Mouse (Mus musculus) spleen, adult 2 months (tissue): ENCODE data around the gene Akap11. TPM values are rescaled to one million over a fixed set of nuclear protein-coding genes. Genes with fewer than 3 reads are reported as not detected.

ENCODE experiments used
- DNase-seq, 2 experiments: peaks; one replicate each; pipeline versions ENCODE4 v3.0.0 to v3.0.0-alpha.2; 2012 to 2021; ENCODE audit warnings: low spot score in 2 of 2, low read depth in 1 of 2
- H3K27ac ChIP-seq: fragments of 200-500 bp; 2 replicates; pipeline ENCODE4 v1.5.1; 2012; ENCODE audit warnings: low read length, inconsistent platforms; ENCODE audit not compliant: insufficient read depth
- H3K27me3 ChIP-seq: fragments of 200-500 bp; 2 replicates; pipeline ENCODE4 v1.6.1; 2012; ENCODE audit warnings: mild to moderate bottlenecking, moderate library complexity, low read length, inconsistent platforms; ENCODE audit not compliant: control insufficient read depth, insufficient read depth
- H3K36me3 ChIP-seq: fragments of 200-500 bp; 2 replicates; pipeline ENCODE4 v1.6.1; 2012; ENCODE audit warnings: mild to moderate bottlenecking, low read length, inconsistent platforms; ENCODE audit not compliant: control insufficient read depth, insufficient read depth
- H3K4me1 ChIP-seq: fragments of 200-500 bp; 2 replicates; pipeline ENCODE4 v1.6.1; 2011; ENCODE audit warnings: inconsistent platforms; ENCODE audit not compliant: control insufficient read depth, insufficient read depth, insufficient read length
- H3K4me3 ChIP-seq: fragments of 200-500 bp; 2 replicates; pipeline ENCODE4 v1.5.1; 2011; ENCODE audit warnings: mild to moderate bottlenecking, inconsistent platforms; ENCODE audit not compliant: insufficient read depth, insufficient read length; ENCODE audit errors: extremely low read depth
- CTCF ChIP-seq: fragments of 200-500 bp; IDR thresholded peaks from 2 replicates; pipeline ENCODE4 v1.5.1; 2011; ENCODE audit warnings: mild to moderate bottlenecking, inconsistent platforms; ENCODE audit not compliant: insufficient read depth, insufficient read length, insufficient replicate concordance; ENCODE audit errors: extremely low read depth
- POLR2A ChIP-seq: fragments of 200-500 bp; IDR thresholded peaks from 2 replicates; pipeline ENCODE4 v1.6.1; 2011; ENCODE audit warnings: low read depth, low read length, inconsistent platforms
- WGBS: fragments of 180-500 bp; shearing (Covaris S2); methylation state at CpG from one replicate; pipeline ENCODE4 v1.1.7; 2018; 5-methylcytosine and 5-hydroxymethylcytosine counted together
- polyA plus RNA-seq: library from polyadenylated mRNA; depleted of rRNA; stranded (reverse); fragments of >200 nt; gene quantifications from 2 replicates; pipeline ENCODE4 v1.2.3, GENCODE M21; 2012

The Akap11 gene
- polyA plus RNA-seq, 1 experiment: 3.1 TPM

DNA sequence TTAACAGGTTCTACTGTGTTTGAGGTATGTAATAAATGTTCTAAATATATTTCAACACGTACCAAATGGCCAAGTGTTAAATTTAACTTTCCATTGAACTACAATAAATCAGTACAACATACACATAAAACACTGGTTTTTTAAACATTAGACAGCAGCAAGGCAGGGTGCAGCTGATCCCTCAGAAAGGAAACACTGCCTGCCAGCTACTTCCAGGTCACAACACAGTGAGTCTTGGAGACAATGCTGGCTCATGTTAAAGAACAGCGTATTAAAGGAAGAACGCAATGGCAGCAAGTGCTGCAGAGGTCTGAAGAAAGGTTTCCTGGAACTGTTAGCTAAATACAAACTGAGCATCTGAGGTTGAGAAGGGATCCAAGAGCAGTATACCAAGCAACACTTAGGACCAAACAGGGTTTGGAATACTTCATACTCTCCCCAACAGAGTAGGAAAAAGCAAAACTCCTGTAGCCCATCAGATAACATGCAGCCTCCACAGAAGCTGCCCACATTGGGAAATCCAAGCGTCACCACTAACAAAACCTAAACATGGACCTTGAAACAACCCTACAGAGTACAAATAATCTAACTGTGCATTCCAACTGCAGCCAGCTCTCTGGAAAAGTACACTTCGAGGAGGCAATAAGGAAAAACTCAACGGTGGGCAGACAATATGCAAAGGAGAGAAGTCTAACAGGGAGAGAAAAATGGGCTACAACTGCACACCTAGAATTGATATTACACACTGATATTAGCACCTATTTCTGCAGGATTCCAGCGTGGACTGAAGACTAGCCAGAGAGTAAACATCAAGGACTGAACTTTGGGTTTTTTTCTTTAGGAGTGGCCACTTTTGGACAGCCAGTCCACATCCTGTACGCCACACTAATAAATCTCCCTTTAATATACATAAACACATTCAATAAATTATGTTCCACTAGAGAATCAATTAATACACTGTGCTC is 7.9 kb downstream of the Akap11 start:
- H3K4me1 ChIP-seq: peaks cover 11% of the 10 kb centered on the region
- H3K4me3 ChIP-seq: no peak overlapping the region
- no peaks in the 10 kb centered on the region for H3K27me3 ChIP-seq
- TF ChIP-seq CTCF (no peak), POLR2A (no peak)
- no peak for DNase-seq
- WGBS: 77% methylated on average over 8 of the region's 8 CpGs
- no peak overlapping the region for H3K27ac ChIP-seq
- H3K36me3 ChIP-seq: no peaks in the 10 kb centered on the region

DNA sequence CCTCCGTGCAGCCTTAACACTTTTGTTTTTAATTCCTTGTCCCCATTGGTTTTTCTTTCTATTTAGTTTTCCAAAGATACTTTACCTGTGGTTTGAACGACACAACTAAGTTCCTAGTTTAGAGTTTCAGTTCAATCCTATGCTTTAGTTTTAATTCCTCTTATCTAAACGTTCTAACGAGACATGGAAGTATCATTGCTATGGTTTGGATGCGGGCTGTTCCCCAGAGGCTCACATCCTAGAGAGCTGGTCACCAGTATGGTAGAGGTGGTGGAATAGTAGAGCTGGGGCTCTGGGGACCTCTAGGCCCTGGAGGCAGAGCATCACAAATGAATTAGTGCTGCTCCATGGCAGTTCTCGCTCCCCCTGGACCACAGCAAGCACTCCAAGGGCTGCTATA is 9.7 kb downstream of the Akap11 start:
- Histone ChIP-seq H3K4me1 (peaks cover 11% of the 10 kb centered on the region), H3K36me3 (no peaks in the 10 kb centered on the region), H3K27ac (no peak overlapping the region), H3K27me3 (no peaks in the 10 kb centered on the region), H3K4me3 (no peak overlapping the region; the same call in 1 of the 2 replicates)
- WGBS: 62% methylated on average over 6 of the region's 6 CpGs
- DNase-seq: no peak
- TF ChIP-seq CTCF (no peak), POLR2A (no peak)

DNA sequence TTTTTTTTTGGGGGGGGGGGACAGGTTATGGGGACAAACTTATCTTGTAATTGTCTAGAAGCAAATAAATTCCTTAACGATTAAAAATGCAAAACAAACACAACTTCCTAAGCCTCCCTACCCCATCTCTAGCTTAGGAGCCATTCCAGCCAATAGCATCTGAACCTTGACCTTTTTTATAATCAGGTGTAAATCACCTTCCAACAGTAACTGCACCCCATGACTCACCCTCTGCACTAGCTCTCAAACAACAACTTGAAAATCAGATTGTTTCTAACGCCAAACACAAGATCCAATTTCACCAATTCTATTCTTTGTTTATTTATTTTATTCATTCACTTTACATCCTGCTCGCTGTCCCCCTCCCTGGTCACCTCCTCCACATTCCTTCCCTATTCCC is 10.1 kb downstream of the Akap11 start:
- Histone ChIP-seq H3K36me3 (no peaks in the 10 kb centered on the region), H3K4me3 (no peak overlapping the region; the same call in 1 of the 2 replicates), H3K27me3 (no peaks in the 10 kb centered on the region), H3K4me1 (peaks cover 11% of the 10 kb centered on the region), H3K27ac (no peak overlapping the region)
- DNase-seq: no peak
- no peak for TF ChIP-seq CTCF
- TF ChIP-seq POLR2A: no peak
- 83% methylated on average over 3 of the region's 3 CpGs for WGBS

DNA sequence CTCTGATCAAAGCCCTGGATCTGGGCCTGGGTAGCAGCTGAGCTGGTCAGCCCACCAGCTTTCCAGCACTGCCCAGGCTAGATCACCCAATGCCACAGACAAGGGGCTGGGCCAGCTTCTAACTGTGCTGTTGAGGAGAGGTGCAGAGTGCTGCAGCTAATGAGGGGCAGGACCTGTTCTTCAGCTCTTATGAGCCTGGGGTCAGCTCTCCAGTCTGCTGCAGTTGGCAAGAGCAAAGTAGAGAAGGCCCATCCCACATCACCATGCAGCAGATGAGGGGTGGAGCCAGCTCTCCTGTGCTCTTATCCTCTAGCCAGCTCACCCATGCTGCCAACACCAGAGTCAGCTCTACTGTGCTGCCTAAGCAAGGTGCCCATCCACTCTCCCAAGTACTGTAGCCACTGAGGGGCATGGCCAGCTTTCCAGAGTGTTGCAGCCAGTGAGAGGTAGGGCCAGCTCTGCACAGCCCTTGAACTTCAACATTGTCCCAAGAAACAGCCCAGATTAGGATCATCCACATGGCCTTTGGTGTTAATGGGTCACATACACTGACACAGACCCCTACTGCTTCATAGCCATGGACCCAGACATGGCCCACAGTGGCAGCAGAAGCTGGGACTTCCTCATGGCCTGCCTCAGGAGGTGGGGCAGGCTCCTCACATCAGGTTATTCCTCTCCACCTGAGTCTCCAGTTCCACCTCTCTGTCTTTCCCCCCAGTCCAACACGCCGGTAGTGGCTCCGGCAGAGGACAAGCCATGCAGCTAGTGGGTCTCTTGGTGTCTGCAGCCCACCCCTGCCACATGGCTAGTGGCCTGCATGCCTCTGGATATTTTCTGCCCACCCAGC is 10.8 kb downstream of the Akap11 start:
- Histone ChIP-seq H3K27me3 (no peaks in the 10 kb centered on the region), H3K27ac (no peak overlapping the region), H3K4me3 (no peak overlapping the region), H3K4me1 (peaks cover 11% of the 10 kb centered on the region), H3K36me3 (no peaks in the 10 kb centered on the region)
- WGBS: 93% methylated on average over 3 of the region's 3 CpGs
- TF ChIP-seq CTCF (no peak), POLR2A (no peak)
- DNase-seq: no peak

DNA sequence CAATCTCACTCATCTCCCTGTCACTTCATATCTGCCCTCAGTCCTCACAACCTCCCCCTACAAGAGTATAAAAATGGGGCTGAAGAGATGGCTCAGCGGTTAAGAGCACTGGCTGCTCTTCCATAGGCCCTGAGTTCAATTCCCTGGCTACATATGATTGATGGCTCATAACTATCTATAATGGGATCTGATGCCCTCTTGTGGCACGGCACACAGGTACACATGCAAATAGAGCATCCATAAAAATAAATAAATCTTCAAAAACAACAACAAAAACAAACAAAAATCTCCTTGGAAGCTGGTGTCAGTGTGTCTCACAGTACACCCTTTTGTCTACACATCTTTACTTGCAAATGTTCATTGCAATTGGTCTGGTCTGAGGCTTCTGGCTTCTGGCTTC is 11.5 kb downstream of the Akap11 start:
- Histone ChIP-seq H3K4me1 (peaks cover 11% of the 10 kb centered on the region), H3K4me3 (no peak overlapping the region), H3K36me3 (no peaks in the 10 kb centered on the region), H3K27me3 (no peaks in the 10 kb centered on the region), H3K27ac (no peak overlapping the region)
- WGBS: 91% methylated on average over 2 of the region's 2 CpGs
- no peak for DNase-seq
- TF ChIP-seq CTCF (no peak), POLR2A (no peak)

DNA sequence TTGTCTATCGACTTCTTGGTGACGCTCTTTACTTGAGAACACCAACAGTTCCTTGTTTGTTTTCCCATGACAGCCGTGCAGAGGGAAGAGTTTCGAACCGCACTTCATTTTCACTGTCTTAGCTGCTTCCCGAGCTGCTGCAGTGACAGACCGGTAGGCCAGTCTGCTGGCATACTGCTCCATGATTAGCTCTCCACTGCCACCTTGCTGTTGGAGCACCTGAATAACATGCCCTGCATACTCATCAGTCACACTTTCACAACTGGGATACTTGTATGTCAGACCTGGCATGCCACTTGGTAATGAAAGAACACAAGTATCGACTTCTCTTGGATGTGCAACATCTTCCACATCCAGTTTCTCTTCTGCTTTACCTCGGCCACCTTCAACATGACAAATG is 25.9 kb downstream of the Akap11 start:
- Histone ChIP-seq H3K36me3 (peaks cover 20% of the 10 kb centered on the region), H3K27me3 (no peaks in the 10 kb centered on the region), H3K4me3 (no peak overlapping the region), H3K27ac (no peak overlapping the region), H3K4me1 (no peaks in the 10 kb centered on the region)
- no peak for DNase-seq
- TF ChIP-seq POLR2A (no peak), CTCF (no peak)
- 94% methylated on average over 9 of the region's 9 CpGs for WGBS

DNA sequence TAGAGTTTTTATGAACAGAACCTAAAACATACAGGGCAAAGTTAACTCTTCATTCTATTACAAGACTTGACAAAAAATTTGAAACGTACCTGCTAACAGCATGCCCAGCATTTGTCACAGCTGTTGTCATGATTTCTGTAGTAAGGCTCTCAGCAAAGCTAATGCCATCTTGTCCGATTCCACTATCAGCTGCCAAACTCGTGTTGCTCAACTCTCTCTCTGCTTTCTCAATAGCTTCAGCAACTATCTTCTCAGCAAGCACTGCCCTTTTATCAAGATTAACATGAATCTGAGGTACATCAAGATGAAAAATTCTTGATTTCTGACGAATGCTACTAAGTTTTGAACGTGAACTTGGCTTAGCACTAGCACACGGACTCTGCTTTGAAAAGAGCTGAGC is 26.8 kb downstream of the Akap11 start:
- no peak for DNase-seq
- H3K36me3 ChIP-seq: peaks cover 22% of the 10 kb centered on the region

More for the DNA sequence above, 26.8 kb downstream of the Akap11 start:
- WGBS: 90% methylated on average over 6 of the region's 6 CpGs
- Histone ChIP-seq H3K27ac (no peak overlapping the region), H3K4me3 (no peak overlapping the region), H3K27me3 (no peaks in the 10 kb centered on the region), H3K4me1 (no peaks in the 10 kb centered on the region)
- no peak for TF ChIP-seq CTCF
- no peak for TF ChIP-seq POLR2A
